Mouse (Mus musculus) induced T-regulatory cell, adult 2 months (primary cell): ENCODE data around the gene Lmnb2.

Experiments used
- DNase-seq: peaks from one replicate; pipeline ENCODE4 v3.0.0-alpha.2; 2012; ENCODE audit warnings: low read depth

Gene Lmnb2

DNA sequence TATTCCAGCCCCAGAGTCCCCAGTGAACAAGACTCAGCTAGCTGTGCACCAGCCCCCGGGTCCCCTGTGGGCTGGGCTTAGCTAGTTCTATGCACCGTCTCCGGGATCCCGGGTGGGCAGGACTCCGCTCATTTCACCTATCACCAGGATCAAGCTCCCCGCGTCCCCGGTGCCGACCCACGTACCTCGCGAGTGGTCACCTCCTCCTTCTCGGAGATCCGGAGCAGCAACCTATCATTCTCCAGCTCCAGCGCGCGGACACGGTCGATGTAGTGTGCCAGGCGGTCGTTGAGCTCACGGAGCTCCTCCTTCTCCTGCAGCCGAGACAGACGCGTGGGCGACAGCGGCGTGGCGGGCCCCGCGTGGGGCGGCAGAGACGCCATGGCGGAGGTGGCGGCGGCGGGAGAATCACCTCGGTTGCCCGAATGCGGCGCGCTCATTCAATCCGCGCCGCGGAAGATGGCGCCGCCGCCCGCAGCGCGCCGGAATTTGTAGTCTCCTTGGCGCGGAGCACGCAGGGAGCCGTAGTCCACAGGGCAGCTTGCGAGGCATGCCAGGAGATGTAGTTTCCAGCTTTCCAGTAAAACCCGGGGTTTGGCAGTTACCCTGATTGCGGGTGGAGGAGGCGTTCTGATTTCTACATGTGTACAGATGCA lies at the start of gene Lmnb2:
Gene Lmnb2, minus strand, starts transcription at position 467 of the 656 bp plus-strand sequence.
- DNase-seq: peak; percentile 76

DNA sequence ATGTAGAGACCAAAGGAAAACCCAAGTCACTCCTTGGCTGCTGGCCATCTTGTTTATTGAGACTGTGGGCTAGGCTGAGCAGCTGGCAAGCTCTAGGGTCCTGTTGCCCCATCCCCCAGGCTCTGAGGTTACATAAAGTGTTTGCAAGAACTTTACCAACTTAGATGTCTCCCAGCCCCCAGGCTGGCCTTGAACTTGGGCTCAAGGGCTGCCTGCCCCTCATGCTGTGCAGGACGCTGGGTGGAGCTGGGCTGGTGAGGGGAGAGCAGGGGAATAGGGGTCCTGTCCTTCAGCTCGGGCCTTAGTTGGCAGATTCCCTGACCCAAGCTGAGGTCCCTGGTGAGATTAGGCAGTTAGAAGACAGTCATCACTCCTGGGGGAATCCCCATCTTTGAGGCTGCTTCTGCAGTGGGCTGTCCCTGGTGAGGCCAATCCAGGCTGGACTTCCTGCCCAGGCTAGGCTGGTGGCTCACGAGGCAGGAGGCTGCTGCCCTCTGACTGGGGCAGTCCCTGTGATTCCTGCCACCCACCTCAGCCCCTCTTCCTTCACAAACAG lies 49.1 kb upstream of the Lmnb2 start:
- DNase-seq: peak; percentile 71

DNA sequence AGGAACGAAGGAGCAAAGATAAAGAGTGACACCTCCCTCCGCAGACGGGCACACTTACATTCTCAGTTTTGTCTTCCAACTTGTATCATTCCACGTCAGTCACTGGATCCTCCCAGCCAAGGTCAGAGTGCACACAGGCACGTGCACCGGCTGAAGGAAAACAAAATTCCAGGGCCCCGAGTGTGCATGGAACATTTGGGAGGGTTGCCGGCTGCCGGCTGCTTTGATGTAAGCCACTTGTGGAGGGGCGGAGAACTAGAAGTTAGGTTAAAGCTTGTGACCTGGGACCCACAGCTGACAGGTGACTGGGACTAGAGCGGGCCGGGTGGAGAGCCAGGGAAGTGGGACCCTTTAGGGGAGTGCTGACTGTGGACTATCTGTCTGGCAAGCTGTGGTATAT lies 48.3 kb upstream of the Lmnb2 start:
- no peak for DNase-seq

DNA sequence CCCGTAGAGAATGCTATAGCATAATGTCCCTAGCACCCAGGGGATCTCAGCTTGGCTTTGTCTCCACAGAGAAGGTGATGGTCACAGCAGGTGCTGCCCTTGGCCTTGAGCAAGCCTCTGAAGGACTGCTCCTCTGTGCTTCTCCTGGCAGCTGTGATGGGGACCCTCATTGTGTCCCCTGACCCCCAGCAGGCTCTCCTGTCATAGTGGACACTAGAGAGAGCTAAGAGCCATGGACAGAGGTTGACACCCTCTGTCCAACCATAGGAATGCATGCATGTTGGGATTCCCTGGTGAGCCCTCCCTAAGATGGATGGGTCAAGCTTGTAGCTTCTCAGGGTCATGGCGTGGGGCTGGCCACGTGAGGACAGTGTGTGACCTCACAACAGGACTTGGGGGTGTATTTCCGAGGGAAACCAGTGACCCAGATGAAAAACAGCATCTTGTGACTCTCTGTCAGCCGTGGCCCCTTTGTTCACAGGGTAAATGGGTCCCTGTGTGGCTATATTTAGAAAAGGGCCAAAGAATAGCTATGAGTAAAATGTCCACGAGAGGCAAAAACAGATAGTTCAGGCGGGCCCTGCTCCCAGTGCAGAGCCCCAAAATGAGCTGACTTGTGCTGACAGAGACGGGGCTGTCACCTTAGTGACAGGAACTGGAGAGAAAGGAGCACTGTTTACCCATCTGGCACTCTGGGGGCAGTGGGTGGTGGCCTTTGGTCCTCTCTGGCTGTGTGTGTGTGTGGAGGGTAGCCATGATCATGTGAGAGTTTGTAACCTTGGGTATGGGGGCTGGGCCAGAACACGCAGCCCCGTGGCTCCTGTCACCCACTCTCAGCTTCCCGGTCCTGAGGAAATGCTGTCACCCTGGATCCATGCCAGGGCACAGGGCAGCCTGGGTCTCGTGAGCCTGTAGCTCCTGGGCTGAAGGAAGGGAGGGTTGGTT lies 45.3 kb upstream of the Lmnb2 start:
- DNase-seq: no peak

DNA sequence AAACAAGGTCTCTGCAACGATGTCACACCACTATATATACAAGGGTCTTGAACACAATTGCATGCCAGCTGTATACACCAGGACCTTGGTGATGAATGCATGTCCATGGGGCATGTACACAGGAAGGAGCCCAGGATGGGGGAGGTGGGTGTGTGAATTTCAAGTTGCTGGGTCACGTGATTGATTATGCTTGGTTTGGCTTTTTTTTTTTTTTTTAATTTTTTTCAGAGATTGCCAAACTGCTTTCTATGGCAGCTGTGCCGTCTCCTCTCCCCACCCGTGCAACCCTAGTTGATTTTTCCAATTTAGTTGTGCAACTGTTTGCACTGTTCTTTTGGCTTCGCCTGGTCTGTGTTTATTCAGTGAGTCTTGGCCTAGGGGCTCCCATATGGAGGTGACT lies 44.5 kb upstream of the Lmnb2 start:
- DNase-seq: no peak

DNA sequence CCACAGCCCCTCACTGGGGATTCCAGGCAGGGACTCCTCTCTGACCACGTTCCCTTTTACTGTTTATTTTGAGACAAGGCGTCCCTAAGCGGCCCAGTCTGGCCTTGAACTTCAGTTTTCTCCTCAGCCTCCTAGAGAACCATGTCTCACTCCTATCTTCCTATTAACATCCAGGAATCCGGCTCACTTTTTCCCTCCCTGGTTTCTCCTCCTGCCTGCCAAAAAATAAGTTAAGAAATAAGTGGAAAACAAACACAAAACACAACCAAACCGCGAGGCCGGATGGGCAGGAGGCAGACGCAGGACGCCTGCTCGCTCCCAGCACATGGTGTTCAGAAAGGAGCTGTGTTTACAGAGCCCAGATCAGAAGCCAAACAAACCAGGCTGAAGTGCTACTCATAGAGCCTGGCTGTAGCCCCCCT lies 44.0 kb upstream of the Lmnb2 start:
- DNase-seq: no peak

DNA sequence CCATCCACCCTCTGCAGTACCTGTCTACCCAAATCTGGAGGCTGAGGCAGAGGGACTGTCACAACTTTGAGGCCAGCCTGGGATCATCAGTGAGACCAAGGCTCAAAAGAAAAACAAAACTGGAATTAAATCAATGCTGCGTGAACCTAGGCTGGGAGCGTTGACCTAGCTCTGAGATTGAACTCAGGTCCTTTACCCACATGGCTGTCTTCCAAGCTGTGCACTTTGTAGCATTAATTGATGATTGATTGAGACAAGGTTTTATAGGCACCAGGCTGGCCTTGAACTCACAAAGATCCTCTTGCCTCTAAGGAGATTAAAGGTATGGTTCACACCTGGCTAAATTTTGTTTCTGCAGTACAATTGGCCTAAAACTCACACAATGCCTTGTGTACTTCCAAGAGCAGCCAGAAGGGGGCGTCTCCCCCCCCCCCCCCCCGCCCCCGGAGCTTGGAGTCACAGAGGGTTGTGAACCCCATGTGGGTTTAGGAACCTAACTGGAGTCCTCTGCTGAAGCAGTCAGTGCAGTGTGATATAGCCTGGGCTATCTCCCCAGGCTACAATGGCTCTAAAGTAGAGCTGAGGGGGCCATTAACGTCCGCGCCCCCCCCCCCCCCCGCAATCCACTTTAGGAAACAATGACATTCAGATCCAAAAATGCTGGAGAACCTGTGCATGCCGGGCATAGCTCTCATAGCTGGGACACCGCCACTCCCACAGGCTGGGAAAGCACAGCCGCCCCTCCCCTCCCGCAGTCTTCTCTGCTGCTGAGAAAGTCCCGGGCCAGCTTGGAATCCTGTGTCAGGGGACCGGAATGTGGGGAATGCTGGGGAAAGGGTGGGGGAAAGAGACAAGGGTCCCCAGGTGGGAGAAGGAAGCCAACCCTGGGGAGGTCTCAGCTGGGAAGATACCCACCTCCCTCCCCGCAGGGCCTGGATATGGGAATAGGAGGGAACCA lies 42.8 kb upstream of the Lmnb2 start:
- peak; percentile 72 for DNase-seq

DNA sequence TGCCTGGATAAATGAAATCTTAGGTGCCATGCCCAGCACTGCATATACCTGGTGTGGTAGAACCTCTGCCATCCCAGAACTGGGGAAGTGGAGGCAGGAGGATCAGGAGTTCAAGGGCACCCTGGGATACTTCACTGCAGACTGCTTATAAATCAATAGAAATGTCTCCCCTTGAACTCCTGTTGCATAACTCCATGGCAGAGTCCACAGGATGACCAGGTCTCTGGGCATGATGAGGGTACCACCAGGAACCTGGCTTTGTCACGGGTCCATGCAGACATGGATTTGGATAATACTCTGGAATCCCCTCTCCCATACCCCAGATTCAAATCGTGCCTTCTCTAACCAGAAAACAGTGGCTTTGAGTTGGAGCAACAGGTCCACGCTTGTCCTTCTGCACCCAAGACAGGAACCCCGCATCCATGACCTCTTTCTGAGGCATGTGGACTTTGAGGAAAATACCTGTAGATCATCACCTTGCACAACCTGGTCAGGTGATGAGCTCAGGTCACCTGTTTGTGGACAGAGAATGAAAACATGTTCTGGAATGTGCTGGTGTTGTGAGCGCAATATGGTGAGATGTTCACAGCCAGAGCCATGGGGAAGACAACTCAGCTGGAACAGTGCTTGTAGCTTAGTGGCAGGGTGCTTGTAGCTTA lies 41.1 kb upstream of the Lmnb2 start:
- no peak for DNase-seq

DNA sequence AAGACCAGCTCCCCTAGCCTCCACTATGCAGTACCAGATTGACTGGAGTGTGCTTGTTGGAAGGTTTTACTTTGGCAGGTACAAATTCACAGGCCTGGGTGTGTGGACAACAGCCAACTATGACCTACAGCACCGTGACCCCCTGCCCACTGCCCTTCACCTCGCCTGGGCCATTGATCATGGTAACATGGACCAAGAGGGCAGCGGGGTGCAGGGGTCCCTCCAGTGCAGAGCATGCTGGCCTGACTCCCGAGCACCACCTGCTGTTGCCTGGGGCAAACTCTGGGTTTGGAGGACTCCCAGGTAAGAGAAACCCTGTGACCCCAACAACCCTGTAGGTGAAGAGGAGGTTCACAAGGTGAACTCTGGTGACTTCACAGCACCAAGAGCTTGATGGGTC lies 39.7 kb upstream of the Lmnb2 start:
- DNase-seq: no peak

DNA sequence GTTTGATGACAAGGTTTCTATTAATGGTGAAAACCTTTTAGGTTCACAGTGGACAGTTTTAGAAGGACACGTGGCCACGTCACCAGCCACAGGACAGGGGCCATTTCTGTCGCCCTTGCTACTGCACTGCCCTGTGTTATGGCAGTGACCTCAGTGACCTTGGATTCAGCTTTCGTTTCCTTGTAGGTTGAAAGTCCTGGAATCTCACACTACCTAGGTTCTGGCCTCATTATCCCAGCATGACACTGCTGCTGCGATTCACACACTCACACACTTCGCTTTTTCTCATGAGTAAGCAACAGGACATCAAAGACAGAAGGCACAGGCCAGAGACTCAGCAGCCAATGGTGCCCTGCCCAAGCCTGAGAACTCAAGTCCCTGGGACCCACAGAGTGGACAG lies 38.9 kb upstream of the Lmnb2 start:
- no peak for DNase-seq

DNA sequence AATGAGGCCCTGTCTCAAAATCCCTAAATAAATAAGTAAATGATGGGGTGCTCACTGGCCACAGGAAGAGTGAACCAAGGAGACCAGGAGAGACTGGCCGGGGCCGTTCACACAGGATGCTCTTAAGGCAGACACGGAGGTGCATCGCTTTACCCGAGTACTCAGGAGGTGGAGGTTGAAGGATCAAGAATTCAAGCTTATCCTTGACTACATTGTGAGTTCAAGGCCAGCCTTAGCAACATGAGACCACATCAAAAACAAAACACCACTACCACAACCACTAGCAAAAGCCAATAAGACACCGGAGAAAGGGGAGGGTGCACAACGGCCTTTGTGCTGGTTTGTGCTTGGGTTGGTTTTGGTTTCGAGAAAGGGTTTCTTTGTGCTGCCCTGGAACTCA lies 38.3 kb upstream of the Lmnb2 start:
- peak; percentile 81 for DNase-seq

DNA sequence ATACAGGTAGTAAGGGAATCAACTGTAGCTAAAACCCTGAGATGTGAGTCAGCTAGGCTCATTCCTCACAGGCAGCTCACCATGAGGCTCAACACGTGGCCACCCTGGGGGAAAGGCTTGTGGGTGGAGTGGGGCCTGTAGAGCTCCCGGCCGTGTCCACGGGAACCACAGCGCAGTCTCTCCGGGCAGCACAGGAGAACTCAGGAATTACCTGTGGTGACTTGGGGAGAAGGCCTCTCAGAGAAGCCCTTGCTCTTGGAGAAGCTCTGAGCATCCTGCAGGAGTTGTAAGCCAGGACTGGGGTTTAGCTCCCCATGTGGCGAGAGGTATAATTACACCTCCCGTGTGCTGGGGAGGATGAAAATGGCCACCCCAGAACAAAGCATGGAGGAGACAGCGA lies 37.5 kb upstream of the Lmnb2 start:
- DNase-seq: peak; percentile 87

DNA sequence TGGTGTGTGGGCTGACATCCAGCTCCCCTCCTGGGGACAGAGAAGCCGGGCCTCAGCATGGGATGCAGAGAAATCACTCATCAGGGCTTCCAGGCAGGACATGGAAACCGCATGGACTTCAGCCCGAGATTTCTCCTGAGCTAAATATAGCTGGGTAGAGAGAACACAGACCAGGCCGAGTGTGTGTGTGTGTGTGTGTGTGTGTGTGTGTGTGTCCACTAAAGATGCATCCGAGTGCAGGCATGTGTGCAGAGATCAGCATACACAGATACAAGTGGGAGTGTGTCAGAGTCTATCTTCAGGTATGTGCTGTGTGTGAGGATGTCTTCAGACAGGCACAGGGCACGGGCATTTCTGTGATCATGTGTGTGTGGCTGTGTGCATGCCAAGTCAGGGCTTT lies 36.8 kb upstream of the Lmnb2 start:
- DNase-seq: no peak

DNA sequence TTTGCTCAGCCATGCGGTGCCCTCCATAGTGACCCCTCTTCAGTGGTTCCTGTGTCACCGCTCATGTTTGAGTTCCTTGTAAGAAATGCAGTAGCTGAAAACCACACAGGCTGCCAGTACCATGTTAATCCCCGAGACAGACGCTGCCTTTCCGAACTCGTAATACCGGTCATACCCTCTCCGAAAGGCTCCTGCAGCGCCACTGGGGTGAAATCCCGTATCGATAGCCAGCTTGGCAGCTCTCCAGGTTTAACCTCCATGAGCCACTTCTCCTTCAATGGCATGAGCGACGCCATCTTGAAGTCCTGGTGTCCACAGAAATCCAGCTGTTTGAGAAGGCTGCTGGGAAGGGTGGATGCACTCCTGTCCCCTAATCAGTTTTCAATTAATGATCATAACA lies 36.4 kb upstream of the Lmnb2 start:
- no peak for DNase-seq

DNA sequence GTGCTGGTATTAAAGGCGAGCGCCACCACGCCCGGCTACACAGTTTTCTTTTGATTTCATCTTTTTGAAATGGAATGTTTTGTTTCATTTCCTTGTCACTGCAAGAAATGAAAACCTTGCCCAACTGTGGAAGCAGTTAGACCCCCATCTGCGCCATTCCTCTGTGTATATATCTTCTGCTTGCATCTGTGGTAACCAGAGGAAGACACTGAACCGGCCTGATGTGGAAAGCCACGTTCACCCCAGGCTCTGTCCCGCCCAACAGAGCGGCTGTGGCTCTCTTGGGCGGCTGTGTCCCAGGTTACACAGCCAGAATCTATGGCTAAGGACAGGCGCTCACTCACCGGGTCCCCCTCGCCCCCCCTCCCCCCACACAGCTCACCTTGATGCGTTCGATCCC lies 34.4 kb upstream of the Lmnb2 start:
- DNase-seq: no peak

DNA sequence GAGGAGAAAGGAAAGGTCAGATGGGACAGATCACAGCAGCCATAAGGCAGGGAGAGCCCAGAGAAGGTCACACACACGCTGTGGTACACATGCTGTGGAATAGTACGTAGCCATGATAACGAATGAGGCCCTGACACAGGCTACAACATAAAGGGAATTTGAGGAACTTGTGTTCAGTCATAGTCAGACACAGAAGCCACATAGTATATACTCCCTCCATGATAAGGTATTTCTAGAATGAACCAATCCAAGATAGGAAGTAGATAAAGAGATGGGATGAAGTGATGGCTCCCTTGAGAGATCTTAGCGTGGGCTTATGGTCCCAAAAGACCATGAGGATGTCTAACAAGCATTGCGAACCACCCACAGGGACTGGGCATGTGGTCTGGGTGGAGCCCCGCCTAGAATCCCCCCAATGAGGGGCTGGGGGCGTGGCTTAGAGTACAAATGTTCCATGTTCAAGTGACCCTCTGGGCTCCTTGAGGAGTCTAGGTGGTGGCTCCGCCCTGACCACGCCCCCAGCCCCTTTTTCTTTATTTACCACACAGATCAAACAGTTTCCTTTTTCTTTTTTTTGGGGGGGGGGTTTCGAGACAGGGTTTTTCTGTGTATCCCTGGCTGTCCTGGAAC lies 33.8 kb upstream of the Lmnb2 start:
- DNase-seq: no peak

DNA sequence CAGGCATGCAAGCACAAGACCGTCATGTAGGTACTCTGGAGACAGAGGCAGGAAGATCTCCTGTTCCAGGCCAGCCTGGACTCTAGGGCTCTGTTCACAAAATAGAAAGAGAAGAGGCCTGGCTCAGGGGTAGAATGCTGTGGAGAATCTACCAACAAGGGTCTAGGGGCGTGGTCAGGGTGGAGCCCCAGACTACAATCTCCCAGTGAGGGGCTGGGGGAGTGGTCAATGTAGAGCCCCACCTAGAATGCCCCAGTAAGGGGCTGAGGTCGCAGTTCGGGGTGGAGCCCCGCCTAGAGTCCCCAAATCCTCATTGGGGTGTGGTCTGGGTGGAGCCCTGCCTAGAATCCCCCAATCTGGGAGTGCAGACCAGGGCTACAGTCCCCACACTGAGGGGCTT lies 32.3 kb upstream of the Lmnb2 start:
- DNase-seq: no peak

DNA sequence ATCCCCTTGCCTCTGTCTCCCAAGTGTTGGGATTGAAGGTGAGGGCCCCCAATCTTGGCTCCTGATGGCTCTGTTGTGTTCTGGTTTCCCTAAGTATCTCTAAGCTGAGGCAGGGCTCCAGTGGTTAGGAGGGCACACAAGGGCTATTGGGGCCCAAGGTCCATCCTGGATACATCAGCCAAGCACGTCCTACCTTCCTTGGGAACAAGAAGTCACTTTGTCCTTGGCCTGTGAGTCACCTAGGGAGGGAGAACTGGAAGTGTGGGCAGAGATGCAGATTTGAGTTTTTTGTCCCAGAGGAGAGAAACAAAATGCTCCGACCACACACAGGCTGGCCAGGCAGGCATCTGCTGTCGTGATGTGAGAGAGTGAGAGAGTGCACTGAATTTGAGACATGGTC lies 31.0 kb upstream of the Lmnb2 start:
- DNase-seq: no peak

DNA sequence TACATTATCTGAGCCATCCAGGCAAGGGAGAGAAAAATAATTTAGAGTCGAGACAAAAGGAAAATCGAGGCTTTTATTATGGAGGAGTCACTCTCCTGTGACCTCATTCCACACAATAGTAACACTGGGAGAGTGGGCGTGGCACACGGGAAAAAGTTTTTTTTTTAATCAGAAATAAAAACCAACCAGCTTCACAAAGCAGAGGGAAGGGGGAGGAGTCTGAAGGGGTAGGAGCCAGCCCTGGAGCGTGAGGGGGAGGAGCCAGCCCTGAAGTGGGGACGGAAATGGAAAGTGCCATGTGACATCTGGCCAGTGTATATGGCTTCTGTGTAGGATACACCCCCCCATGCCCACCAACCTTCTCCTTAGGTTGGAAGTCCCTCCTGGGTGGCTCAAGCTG lies 30.5 kb upstream of the Lmnb2 start:
- DNase-seq: no peak

DNA sequence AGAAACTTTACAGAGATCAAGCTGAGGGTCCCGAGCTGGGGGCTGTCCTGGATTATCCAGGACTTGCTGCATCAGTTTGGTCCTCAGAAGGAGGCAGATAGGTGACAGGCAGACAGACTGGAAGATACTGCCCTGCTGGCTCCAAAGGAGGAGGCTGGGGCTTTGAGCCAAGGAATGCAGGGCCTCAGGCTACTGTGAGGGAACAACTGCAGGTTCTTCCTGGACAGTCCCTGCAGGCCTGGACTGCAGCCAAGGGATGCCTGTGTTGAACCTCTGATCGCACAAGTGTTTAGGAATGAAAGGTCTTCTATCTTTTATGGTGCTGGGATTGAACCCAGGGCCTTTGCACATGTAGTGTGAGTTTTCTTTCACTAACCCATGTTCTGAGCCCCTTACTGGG lies 29.8 kb upstream of the Lmnb2 start:
- DNase-seq: no peak
